ENCODE assay signal across 12 mouse cellular contexts in the genomic region with DNA sequence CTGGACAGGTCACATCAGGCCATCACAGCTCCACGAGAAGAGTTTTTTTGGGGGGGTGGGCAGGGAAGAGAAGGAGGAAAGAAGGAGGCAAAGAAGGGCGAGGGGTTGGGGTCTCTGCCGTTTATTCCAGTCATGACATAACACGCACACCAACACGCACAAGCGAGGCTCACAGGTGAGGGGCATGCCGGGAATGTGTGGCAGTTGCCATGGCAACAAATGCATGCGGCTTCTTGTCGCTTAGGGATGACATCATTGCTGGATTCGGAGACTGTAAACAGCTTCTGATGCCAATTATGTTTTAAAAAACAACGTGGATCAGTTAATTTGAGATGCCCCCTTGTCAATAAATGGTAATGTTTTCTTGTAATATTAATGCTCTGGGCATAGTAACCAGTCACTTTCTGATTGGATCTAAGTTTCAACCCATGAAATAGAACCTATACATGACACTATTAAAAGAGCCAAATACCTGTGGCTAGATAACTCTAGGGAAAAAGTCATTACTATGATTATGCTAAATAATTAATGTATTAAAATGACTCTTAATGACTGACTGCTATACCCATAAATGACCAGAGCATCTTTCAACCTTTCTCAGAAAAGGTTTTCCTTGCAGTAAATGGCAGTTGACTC. TPM values are rescaled to one million over a fixed set of nuclear protein-coding genes. Genes with fewer than 3 reads are reported as not detected.
A peak's percentile ranks its signal among the peaks of the same experiment; 100 is the strongest.
DNase-seq lines count a peak whose midpoint lies in the region; ATAC-seq lines count a peak whose summit lies in the region.
"Had no signal": no experiment of that assay in that cellular context is flagged by ENCODE, and none has a peak within 500 bp of the region (broad histone marks: within the 10 kb centered on the region; RNA-seq: fewer than 3 reads in every experiment).

No protein-coding gene starts in this region.

- DNase-seq in neural tube, embryonic 10.5 days (ENCODE audit: extremely low spot score, low spot score), result no peak
- DNase-seq in frontal cortex, postnatal 14 days (ENCODE audit: low spot score in 2 of 2), result peak; percentile 46 to 58
- DNase-seq in left cerebral cortex, postnatal 10 days (ENCODE audit: extremely low spot score in 1 of 2, low spot score in 2 of 2), result peak; percentile 75 to 86
- peak; percentile 16 for DNase-seq in testis, postnatal 14 days (ENCODE audit: low spot score)
- DNase-seq in kidney, adult 11 months, result no peak
- no peak for DNase-seq in kidney, postnatal 4 days

- H3K27me3 ChIP-seq in neural tube, embryonic 12.5 days (replicated peaks), result peaks cover 5% of the 10 kb centered on the region; the same call in 1 of the 2 replicates
- no peaks in the 10 kb centered on the region for H3K27me3 ChIP-seq in intestine, embryonic 15.5 days (replicated peaks)
- H3K27me3 ChIP-seq: liver, embryonic 12.5 days had no signal

- no peak overlapping the region for H3K4me2 ChIP-seq in neural tube, embryonic 12.5 days (replicated peaks)
- no peak overlapping the region for H3K4me2 ChIP-seq in intestine, embryonic 15.5 days (replicated peaks)
- H3K4me2 ChIP-seq: heart, embryonic 15.5 days; liver, embryonic 12.5 days had no signal

- H3K4me1 ChIP-seq in neural tube, embryonic 12.5 days, result no peaks in the 10 kb centered on the region
- H3K4me1 ChIP-seq in intestine, embryonic 15.5 days (replicated peaks), result no peaks in the 10 kb centered on the region
- H3K4me1 ChIP-seq: liver, embryonic 12.5 days had no signal

- no peaks in the 10 kb centered on the region for H3K9me3 ChIP-seq in neural tube, embryonic 12.5 days
- no peaks in the 10 kb centered on the region for H3K9me3 ChIP-seq in intestine, embryonic 15.5 days
- H3K9me3 ChIP-seq: heart, embryonic 15.5 days; liver, embryonic 12.5 days had no signal

- intact Hi-C loops in left cerebral cortex, postnatal 10 days (cut with DNase I), result no loop called here

- no peak overlapping the region for H3K4me3 ChIP-seq in neural tube, embryonic 12.5 days
- H3K4me3 ChIP-seq in intestine, embryonic 15.5 days (replicated peaks), result no peak overlapping the region
- H3K4me3 ChIP-seq: heart, embryonic 15.5 days; liver, embryonic 12.5 days had no signal

- no peak overlapping the region for H3K9ac ChIP-seq in neural tube, embryonic 12.5 days
- H3K9ac ChIP-seq in intestine, embryonic 15.5 days, result no peak overlapping the region
- H3K9ac ChIP-seq: heart, embryonic 15.5 days; liver, embryonic 12.5 days had no signal

- 76% methylated on average over 11 of the region's 11 CpGs for WGBS in neural tube, embryonic 12.5 days
- 72% methylated on average over 11 of the region's 11 CpGs for WGBS in intestine, embryonic 15.5 days

- H3K36me3 ChIP-seq in neural tube, embryonic 12.5 days, result no peaks in the 10 kb centered on the region
- no peaks in the 10 kb centered on the region for H3K36me3 ChIP-seq in intestine, embryonic 15.5 days
- H3K36me3 ChIP-seq: heart, embryonic 15.5 days; liver, embryonic 12.5 days had no signal

- peak; percentile 41; the same call in 1 of the 2 replicates for ATAC-seq in neural tube, embryonic 12.5 days (ENCODE audit: low FRiP score, low read depth)
- no peak for ATAC-seq in intestine, embryonic 15.5 days
- ATAC-seq: liver, embryonic 12.5 days had no signal

- no peak overlapping the region for H3K27ac ChIP-seq in neural tube, embryonic 12.5 days
- H3K27ac ChIP-seq in intestine, embryonic 15.5 days, result no peak overlapping the region
- H3K27ac ChIP-seq: heart, embryonic 15.5 days; liver, embryonic 12.5 days had no signal

RNA-seq across cellular contexts. Expression of a gene that starts 4.0 kb away (rescaled TPM):
- polyA plus RNA-seq in neural tube, embryonic 12.5 days (2016; fragmentation: Nextera tagmentation; extraction: Ambion mirVana), result not detected in 2 replicates
- total RNA-seq in left cerebral cortex, postnatal 10 days (2021), result not detected
- not detected in 2 replicates for polyA plus RNA-seq in intestine, embryonic 15.5 days (2015; fragmentation: Nextera tagmentation; extraction: Ambion mirVana)
- total RNA-seq: common myeloid progenitor, adult 5-6 weeks; ES-E14 had no signal
- polyA plus RNA-seq: liver, embryonic 12.5 days had no signal

Comparison
In these comparisons a context has a peak if more than half of its experiments do, and no peak if none do; other contexts are left out.
1. DNase-seq: peak in frontal cortex, postnatal 14 days (2 of 2), left cerebral cortex, postnatal 10 days (2 of 2) and testis, postnatal 14 days (single experiment); none in neural tube, embryonic 10.5 days (single experiment), kidney, adult 11 months (single experiment) and kidney, postnatal 4 days (0 of 2).